Mouse (Mus musculus): Measurements from ENCODE around the gene Olfr549.

Gene Olfr549

DNA sequence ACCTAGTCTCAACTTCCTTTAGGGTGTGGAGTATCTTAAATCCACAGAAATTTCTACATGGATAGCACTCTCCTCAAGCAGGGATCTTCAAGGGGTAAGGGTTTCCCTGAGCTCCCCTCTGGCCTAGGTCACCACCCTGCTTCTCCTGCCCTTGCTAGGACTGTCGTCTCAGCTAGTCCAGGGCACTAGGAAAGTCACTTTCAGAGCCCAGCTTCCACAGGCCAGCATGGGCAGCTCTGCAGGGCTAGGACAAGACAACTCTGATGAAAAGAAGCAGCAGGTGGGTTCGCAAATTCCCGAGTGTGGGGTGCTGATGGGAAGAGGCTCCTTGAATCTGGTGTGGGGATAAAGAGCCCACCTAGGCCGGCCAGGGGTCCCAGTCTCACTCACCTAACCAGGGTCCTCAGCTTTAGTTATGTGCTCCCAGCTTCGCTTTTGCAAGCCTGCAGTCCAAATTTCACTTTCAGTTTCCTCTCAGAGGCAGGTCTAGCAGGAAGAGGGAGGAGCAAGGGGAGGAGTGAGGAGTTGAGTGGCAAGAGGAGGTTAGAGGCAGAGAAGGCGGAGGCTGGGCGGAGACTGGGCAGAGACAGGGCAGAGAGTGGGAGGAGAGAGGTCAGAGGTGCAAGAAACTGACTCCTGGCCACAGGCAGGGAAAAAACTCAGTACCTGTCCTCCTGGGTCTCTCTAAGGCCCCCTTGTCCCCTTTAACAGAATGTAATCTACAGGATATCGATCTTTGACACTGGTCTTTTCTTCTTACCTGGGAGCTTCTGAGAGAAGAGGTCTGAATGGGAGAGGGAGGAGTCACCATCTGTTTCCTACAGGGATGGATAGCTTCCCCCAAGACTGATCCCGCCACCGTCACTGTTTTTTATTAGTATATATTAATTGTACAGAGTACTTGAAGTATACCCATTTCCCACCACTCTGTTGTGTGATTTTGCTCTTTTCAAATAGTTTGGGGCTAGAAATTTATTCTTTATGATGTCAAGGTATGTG lies 15.6 kb downstream of the Olfr549 start, which contains the start of gene Trim21:
Gene Trim21, minus strand, starts transcription at position 488 of the 999 bp plus-strand sequence.
- no peak; the same call in 1 of the 2 replicates for TF ChIP-seq GATA4 (IDR thresholded peaks at IDR 0.05; ENCODE audit: insufficient replicate concordance, low read length)

- no peak for TF ChIP-seq GATA4 (IDR thresholded peaks at IDR 0.05; ENCODE audit: insufficient replicate concordance, low read length)
These were observed 16.5 kb downstream of the Olfr549 start for GRCm38 (mm10) chr7:102566219-102566618.

GRCm38 (mm10) chr7:102571142-102571541 lies 21.5 kb downstream of the Olfr549 start, which contains the start of gene Olfr550:
Gene Olfr550, plus strand, starts transcription at chr7:102571442.
- no peak for TF ChIP-seq GATA4 (IDR thresholded peaks at IDR 0.05; ENCODE audit: insufficient replicate concordance, low read length)

- TF ChIP-seq GATA4 (IDR thresholded peaks at IDR 0.05; ENCODE audit: insufficient replicate concordance, low read length) = no peak
These were observed 23.6 kb downstream of the Olfr549 start for GRCm38 (mm10) chr7:102573174-102573830.

GRCm38 (mm10) chr7:102575998-102576397 lies 26.3 kb downstream of the Olfr549 start:
- TF ChIP-seq GATA4 (IDR thresholded peaks at IDR 0.05; ENCODE audit: insufficient replicate concordance, low read length) = no peak

DNA sequence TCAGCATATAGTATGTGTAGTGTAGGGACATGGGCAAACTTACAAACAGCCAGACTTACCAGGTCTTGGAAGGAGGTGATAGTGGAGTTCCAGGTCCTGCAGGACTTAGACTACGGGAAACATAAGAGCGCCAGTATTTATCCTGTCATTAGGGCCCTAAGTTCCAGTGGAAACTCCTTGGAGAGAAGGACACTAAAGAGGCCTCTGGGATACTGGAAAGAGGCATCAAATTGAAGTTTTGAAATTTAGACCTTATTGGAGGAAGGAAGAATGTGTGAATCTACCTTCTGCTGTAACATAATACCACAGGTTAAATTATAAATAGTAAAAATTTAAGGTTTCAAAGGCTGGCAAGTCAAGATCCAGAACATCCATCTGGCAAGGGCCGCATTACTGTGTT lies 42.1 kb downstream of the Olfr549 start, which contains the start of gene Olfr551:
Gene Olfr551, minus strand, starts transcription at position 101 of the 400 bp plus-strand sequence.
- no peak for TF ChIP-seq GATA4 (IDR thresholded peaks at IDR 0.05; ENCODE audit: insufficient replicate concordance, low read length)

- TF ChIP-seq GATA4 (IDR thresholded peaks at IDR 0.05; ENCODE audit: insufficient replicate concordance, low read length) = no peak
These were observed 47.8 kb downstream of the Olfr549 start, which contains the start of gene Olfr552 for GRCm38 (mm10) chr7:102597378-102598031. Gene Olfr552, plus strand, starts transcription at chr7:102597770.
